Mouse (Mus musculus): Measurements from ENCODE around the gene Cachd1.

DNA sequence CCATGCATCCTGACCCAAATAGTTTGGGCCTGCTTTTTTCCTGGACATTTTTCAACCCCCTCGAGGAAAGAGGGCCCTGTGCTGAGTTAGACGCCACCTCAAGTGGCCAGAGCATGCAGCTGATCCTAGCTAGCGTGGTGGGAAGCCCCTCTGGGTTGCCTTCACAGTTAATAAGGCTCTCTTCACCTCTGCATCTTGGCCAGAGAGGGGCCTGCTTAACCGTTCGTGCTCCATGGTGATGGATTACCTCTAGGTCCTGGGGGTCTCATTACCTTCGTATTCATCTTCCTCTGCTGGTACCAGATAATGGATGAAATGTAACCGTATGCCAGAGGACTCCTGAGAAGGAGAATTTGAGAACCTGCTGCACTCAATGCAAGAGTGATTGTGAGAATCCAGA, 167.2 kb downstream of the Cachd1 start:
- TF ChIP-seq CTCF (conservative IDR thresholded peaks at IDR 0.05; ENCODE audit: low read length) (no peak), POU5F1 (IDR thresholded peaks at IDR 0.05; ENCODE audit: borderline replicate concordance, low read length) (no peak)
